In the genomic region with DNA sequence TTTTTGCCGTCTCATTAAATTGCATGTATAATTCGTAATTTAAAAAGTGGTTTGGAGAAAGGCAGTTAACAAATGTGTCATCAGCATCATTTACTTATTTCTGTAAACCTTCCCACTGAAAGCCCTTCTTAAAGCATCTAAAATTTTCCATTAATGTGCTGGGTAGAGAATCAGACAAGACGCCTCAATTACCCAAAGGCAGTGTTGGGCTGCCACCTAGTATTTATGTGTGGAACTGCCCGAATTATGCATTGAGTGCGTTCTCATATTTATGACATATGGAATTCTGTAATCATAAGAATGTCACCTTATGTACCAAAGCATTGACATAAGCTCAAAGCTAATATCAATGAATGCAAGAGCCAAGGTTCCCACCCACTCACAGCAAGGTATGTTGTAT, we compare ENCODE assay signal across 8 mouse cellular contexts.
DNase-seq lines count a peak whose midpoint lies in the region; ATAC-seq and TF ChIP-seq lines count a peak whose summit lies in the region.

No protein-coding gene starts in this region.

- H3K4me2 ChIP-seq in hindbrain, embryonic 15.5 days, result no peak overlapping the region
- no peak overlapping the region for H3K4me2 ChIP-seq in hindbrain, embryonic 13.5 days

- TF ChIP-seq CTCF in brain, embryonic 14.5 days (IDR thresholded peaks at IDR 0.05; ENCODE audit: borderline replicate concordance, extremely low read depth, insufficient read depth, insufficient read length), result peak; percentile 76; the same call in 1 of the 2 replicates

- H3K36me3 ChIP-seq in hindbrain, embryonic 15.5 days, result no peaks in the 10 kb centered on the region
- no peaks in the 10 kb centered on the region for H3K36me3 ChIP-seq in hindbrain, embryonic 13.5 days

- no peaks in the 10 kb centered on the region for H3K27me3 ChIP-seq in hindbrain, embryonic 15.5 days
- H3K27me3 ChIP-seq in hindbrain, embryonic 13.5 days, result no peaks in the 10 kb centered on the region

- no peak overlapping the region for H3K27ac ChIP-seq in hindbrain, embryonic 15.5 days (replicated peaks)
- H3K27ac ChIP-seq in hindbrain, embryonic 13.5 days, result no peak overlapping the region

- WGBS in hindbrain, embryonic 15.5 days, result 45% methylated on average over 5 of the region's 5 CpGs
- WGBS in hindbrain, embryonic 13.5 days, result 56% methylated on average over 5 of the region's 5 CpGs

- H3K4me3 ChIP-seq in hindbrain, embryonic 15.5 days, result no peak overlapping the region
- H3K4me3 ChIP-seq in hindbrain, embryonic 13.5 days, result no peak overlapping the region

- peak; percentile 86 for DNase-seq in brain, embryonic 14.5 days (ENCODE audit: low read depth)
- DNase-seq in frontal cortex, postnatal 10 days (ENCODE audit: low spot score in 2 of 2), result peak; percentile 7 to 22
- peak; percentile 3 for DNase-seq in lung, postnatal 25 days (ENCODE audit: low spot score)
- DNase-seq in yolk sac, embryonic 10.5 days (ENCODE audit: low spot score), result no peak
- no peak for DNase-seq in adrenal gland, adult 2 months
- no peak for DNase-seq in kidney, adult 9 months

- H3K9me3 ChIP-seq in hindbrain, embryonic 15.5 days, result no peaks in the 10 kb centered on the region
- no peaks in the 10 kb centered on the region for H3K9me3 ChIP-seq in hindbrain, embryonic 13.5 days

- H3K9ac ChIP-seq in hindbrain, embryonic 15.5 days, result no peak overlapping the region
- H3K9ac ChIP-seq in hindbrain, embryonic 13.5 days, result no peak overlapping the region

- ATAC-seq in hindbrain, embryonic 15.5 days (ENCODE audit: low FRiP score, low read depth), result 0 out of 2 replicates have a peak, but pooled peaks have one; percentile 19
- no peak for ATAC-seq in hindbrain, embryonic 13.5 days (ENCODE audit: low FRiP score)

- TF ChIP-seq POLR2A in brain, embryonic 14.5 days (IDR thresholded peaks at IDR 0.05; ENCODE audit: borderline replicate concordance, extremely low read depth, insufficient read depth, insufficient read length, poor library complexity, severe bottlenecking), result no peak

- H3K4me1 ChIP-seq in hindbrain, embryonic 15.5 days (replicated peaks), result no peaks in the 10 kb centered on the region
- no peaks in the 10 kb centered on the region for H3K4me1 ChIP-seq in hindbrain, embryonic 13.5 days (replicated peaks)

Comparison
In these comparisons a context has a peak if more than half of its experiments do, and no peak if none do; other contexts are left out.
1. DNase-seq: peak in brain, embryonic 14.5 days (single experiment), frontal cortex, postnatal 10 days (2 of 2) and lung, postnatal 25 days (single experiment); none in yolk sac, embryonic 10.5 days (single experiment), adrenal gland, adult 2 months (single experiment) and kidney, adult 9 months (single experiment).